Mouse (Mus musculus): Measurements from ENCODE around the gene Tbkbp1.

GRCm38 (mm10) chr11:97152662-97153287 lies 1.5 kb upstream of the Tbkbp1 start:
- 0 out of 2 replicates have a peak, but pooled peaks have one; percentile 36 for TF ChIP-seq CTCF (IDR thresholded peaks at IDR 0.05; ENCODE audit: insufficient read depth, low read depth, low read length)
- TF ChIP-seq POLR2A (IDR thresholded peaks at IDR 0.05; ENCODE audit: insufficient read depth, low read depth, low read length) = no peak
